Mouse (Mus musculus) gastrocnemius, postnatal 36 days (tissue): Measurements from ENCODE around the gene Rasl12. TPM values are rescaled to one million over a fixed set of nuclear protein-coding genes. Genes with fewer than 3 reads are reported as not detected.
A peak's percentile ranks its signal among the peaks of the same experiment; 100 is the strongest.

Experiments used
- DNase-seq, 2 experiments: peaks; one replicate each; pipeline ENCODE4 v3.0.0; 2022
- intact Hi-C: fragments of 180-260 bp; cut with DNase I; formaldehyde crosslinking; loops from one replicate; pipeline ENCODE4 v1.15.1; 2025
- total RNA-seq, 2 experiments: library from RNA; stranded (reverse); gene quantifications; 2 replicates each; pipeline ENCODE4 v1.2.3; 2021

Rasl12 gene
- total RNA-seq, 2 experiments from 2014 or later = 3.2 to 3.8 TPM

DNA sequence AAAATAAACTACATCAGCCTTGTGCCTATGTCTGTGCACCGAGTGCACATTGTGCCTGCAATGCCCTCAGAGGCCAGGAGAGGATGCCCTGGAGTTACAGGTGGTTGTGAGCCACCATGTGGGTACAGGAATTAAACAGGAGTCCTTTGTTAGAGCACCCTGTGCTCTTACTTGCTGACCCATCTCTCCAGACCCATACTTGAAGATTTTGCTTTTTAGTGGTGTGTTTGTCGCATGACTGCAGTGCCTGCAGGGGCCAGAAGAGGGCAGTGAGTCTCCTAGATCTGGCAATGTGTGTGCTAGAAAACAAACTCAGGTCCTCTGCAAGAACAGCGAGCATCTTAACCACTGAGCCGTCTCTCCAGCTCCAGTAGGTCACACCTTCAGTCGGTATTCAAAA is 35.8 kb downstream of the Rasl12 start:
- DNase-seq = peak in 1 of 2 experiments; percentile 40
- intact Hi-C loops = loop anchor here (10.0 kb wide), 1 partner anchor 199 kb away; no protein-coding TSS in a partner anchor

GRCm38 (mm10) chr9:65435211-65435610 is 36.9 kb downstream of the Rasl12 start:
- no peak for DNase-seq
- intact Hi-C loops = loop anchor here (10.0 kb wide), 1 partner anchor 200 kb away; no protein-coding TSS in a partner anchor

GRCm38 (mm10) chr9:65435671-65436301 is 37.5 kb downstream of the Rasl12 start, which contains the start of gene Mtfmt:
Gene Mtfmt, plus strand, starts transcription at chr9:65435782.
- intact Hi-C loops = loop anchor here (10.0 kb wide), 1 partner anchor 201 kb away; no protein-coding TSS in a partner anchor
- DNase-seq = peak; percentile 90 to 93

- no peak for DNase-seq
- intact Hi-C loops = no loop called here
These were observed 46.4 kb downstream of the Rasl12 start for GRCm38 (mm10) chr9:65444692-65445091.

DNA sequence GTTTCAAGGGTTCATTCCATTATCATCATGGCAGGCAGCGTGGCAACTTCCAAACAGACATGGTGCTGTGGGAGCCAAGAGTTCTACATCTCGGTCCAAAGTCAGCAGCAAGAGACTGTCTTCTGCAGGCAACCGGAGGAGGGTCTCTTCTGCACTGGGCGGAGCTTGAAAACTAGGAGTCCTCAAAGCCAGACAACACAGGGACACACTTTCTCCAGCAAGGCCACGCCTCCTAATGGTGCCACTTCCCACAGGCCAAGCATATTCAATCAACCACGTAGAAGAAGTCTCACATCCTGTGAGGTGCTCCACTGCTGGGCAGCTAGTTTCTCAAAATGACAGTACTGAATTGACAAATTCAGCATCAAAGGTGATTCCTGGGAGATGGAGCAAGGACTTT is 49.6 kb downstream of the Rasl12 start:
- intact Hi-C loops = no loop called here
- no peak for DNase-seq

- intact Hi-C loops = no loop called here
- no peak for DNase-seq
These were observed 60.7 kb downstream of the Rasl12 start for GRCm38 (mm10) chr9:65458975-65459374.

DNA sequence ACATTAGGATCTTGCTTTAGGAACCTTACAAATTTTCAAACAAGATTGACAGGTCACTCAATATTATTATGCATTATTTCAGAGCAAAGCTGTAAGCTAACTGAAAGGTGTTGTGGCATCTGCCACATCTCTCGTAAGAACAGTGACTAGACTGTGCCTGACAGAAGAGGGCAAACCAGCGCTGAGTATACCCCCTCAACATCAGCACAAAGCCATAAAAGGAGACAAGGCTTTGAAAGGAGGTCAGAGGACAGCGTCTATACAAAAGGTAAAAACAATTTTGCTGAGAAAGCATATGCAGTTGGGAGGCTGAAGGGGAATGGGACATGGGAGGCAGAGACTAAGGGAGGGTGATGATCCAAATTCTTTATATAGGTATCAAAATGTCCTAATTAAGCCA is 61.9 kb downstream of the Rasl12 start:
- intact Hi-C loops = no loop called here
- no peak for DNase-seq

GRCm38 (mm10) chr9:65460732-65461442 is 62.6 kb downstream of the Rasl12 start, which contains the start of gene Spg21:
Gene Spg21, plus strand, starts transcription at chr9:65460947.
- intact Hi-C loops = no loop called here
- peak; percentile 94 to 95 for DNase-seq

DNA sequence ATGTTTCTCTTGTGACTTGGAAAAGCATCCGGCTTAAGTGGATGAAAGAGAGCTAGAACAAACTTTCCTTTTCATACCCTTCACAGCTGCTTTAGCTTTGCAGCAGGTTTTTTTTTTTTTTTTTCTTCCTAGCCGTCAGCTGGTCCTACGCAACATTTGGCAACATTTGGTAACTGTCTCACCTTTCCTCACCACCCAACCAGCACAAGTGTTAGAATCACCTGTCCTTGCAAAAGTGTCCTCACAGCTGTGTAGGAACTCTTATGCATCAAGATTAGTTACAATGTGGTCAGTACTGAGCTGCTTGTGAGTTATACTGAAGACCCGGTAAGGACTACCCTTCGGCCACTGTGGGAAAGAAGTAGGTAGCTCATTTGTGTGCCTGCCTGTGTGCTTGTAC is 64.2 kb downstream of the Rasl12 start:
- intact Hi-C loops = no loop called here
- DNase-seq = no peak

GRCm38 (mm10) chr9:65464161-65464560 is 65.9 kb downstream of the Rasl12 start:
- intact Hi-C loops = no loop called here
- DNase-seq = peak in 1 of 2 experiments; percentile 15

Other genes with a start within 250 kb of the Rasl12 start
- 1 to 10 TPM; 3.4 to 4.0 TPM for gene Parp16, start 203.2 kb upstream of the Rasl12 start, total RNA-seq
- gene Cilp, start 133.3 kb upstream of the Rasl12 start, total RNA-seq = 10 to 100 TPM; 13.6 to 24.2 TPM
- gene Clpx, start 104.2 kb upstream of the Rasl12 start, total RNA-seq = 10 to 100 TPM; 46.9 to 65.0 TPM
- 10 to 100 TPM; 10.3 to 12.6 TPM for gene Pdcd7, start 52.4 kb upstream of the Rasl12 start, total RNA-seq
- gene Ubap1l, start 37.5 kb upstream of the Rasl12 start, total RNA-seq = under 1 TPM in 1 of 2 experiments, not detected in 1; 0.56 TPM
- gene Kbtbd13, start 6.9 kb upstream of the Rasl12 start, total RNA-seq = 1 to 10 TPM; 6.7 to 8.9 TPM
- gene Slc51b, start 24.4 kb downstream of the Rasl12 start, total RNA-seq = not detected
- gene Mtfmt, start 37.3 kb downstream of the Rasl12 start, total RNA-seq = 1 to 10 TPM; 4.3 to 4.7 TPM
- 1 to 10 TPM; 7.9 to 8.8 TPM for gene Spg21, start 62.4 kb downstream of the Rasl12 start, total RNA-seq
- gene Ankdd1a, start 121.7 kb downstream of the Rasl12 start, total RNA-seq = not detected
- gene Plekho2, start 181.5 kb downstream of the Rasl12 start, total RNA-seq = 1 to 10 TPM; 5.2 to 5.9 TPM
- gene Pif1, start 188.7 kb downstream of the Rasl12 start, total RNA-seq = under 1 TPM in 1 of 2 experiments, not detected in 1; 0.92 TPM
- gene Rbpms2, start 231.1 kb downstream of the Rasl12 start, total RNA-seq = 1 to 10 TPM; 1.7 to 1.9 TPM